Mouse (Mus musculus): ENCODE data around the gene Sf3b3.
"Not testable (repeated sequence)": the region's sequence is repeated elsewhere in the genome, so short reads cannot be mapped to it uniquely, and the experiment has no call there.

Gene Sf3b3

GRCm38 (mm10) chr8:110808495-110809472, 37.8 kb downstream of the Sf3b3 start:
- no peak for DNase-seq (ENCODE audit: low read depth, low spot score)

- no peak for DNase-seq (ENCODE audit: low read depth, low spot score)
Observed at GRCm38 (mm10) chr8:110806146-110806545, 40.4 kb downstream of the Sf3b3 start.

DNA sequence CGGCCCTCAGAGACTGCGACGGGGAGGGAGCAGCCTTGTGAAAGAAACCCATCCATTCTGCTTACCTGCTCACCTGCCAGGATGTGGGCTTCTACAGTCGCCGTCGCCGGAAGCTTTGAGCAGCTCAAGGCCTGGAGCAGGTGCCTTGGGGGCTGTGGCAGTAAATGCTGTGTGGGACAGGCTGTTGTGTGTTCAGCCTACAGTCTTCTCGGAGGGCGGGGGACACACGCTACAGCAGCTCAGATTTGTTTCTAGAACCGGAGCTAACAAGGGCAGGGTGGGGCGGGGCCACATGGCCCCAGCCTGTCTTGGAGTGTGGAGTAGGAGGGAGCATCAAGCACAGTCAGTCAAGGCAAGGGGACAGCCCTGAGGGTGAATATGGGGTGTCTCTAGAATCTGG, 40.9 kb downstream of the Sf3b3 start, which contains the start of gene Il34:
Gene Il34, minus strand, starts transcription at position 256 of the 400 bp plus-strand sequence.
- DNase-seq (ENCODE audit: low read depth, low spot score) = peak; percentile 56

DNA sequence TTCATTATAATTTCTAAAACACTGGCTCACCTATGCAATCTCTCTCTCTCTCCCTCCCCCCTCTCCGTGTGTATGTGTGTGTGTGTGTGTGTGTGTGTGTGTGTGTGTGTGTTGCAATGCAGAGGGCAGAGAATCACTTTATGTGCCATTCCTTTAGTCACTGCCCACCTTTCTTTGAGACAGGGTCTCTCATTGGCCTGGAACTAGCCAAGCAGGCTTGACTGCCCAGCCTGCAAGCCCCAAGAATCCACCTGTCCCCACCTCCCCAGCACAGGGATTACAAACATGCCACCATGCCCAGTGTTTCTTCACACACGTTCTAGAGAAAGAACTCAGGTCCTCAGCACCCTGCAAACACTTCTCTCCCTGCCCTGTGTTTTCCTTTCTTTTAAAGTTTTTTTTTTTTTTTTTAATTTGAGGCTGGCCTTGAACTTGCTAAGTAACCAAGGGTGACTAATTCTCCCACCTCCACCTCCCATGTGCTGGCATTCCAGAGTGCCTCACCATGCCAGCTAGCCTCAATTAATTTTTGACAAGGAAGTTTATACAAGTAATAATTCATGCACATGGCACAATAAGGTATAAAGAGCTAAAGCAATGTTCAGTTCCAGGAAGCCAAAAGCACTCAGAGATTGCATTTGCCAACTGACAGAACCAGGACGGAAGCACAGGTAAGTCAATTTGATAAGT, 41.6 kb downstream of the Sf3b3 start:
- DNase-seq (ENCODE audit: low read depth, low spot score) = no peak

DNA sequence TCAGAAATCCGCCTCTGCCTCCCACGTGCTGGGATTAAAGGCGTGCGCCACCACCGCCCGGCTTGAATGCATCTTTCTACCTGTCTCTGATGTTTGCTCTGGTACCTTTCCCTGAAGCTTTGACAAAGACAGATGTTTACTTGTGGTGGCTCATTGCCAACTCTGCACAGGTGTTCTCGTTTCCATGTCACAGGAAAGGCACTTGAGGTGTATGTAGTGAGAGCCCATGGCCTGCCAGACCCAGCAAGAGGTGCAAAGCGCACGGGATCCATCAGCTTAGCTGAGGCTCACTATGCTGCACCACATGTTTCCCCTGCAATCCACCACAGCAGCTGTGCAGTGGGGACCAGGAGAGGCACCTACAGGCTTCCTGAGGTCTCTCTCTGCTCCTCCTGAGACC, 42.7 kb downstream of the Sf3b3 start:
- no peak for DNase-seq (ENCODE audit: low read depth, low spot score)

DNA sequence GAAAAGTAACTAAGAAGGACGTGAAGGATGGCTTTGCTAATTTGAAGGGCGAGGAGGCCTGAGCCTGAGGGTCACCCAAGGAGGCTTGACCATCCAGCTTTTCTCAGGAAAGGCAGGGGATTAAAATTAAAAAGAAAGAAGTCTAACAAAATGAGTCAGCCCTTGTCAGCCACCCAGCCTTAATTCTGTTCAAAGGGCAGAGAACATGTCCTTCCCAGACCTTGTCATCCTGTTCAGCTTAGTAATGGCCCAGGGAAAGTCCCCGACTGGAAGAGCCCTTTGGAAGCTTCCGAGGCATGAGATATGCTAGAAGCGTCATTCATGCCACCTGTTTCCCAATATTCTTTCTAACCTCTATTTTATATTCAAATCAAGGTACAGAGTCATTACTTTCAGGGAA, 43.6 kb downstream of the Sf3b3 start:
- DNase-seq (ENCODE audit: low read depth, low spot score) = no peak

DNA sequence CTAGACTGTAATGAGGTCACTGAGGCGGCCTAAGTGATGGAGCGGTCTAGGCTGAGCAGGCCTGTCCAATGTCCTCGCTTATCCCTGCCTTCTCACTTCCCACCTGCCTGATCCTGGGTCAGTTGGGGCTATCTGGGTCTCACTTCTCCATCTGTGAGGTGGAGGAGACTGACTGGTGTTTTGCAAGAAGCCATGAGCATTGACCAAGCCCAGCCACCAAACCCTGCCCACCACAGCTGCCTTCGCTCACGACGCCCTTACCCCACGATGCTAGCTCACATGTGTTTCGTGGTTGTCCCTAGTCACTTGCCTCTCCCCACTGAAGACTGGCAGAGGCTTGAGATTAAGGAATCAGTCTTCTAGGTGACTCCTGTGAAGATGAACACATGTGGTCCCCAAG, 49.5 kb downstream of the Sf3b3 start:
- DNase-seq (ENCODE audit: low read depth, low spot score) = no peak

GRCm38 (mm10) chr8:110794363-110794965, 52.1 kb downstream of the Sf3b3 start:
- DNase-seq (ENCODE audit: low read depth, low spot score) = no peak

DNA sequence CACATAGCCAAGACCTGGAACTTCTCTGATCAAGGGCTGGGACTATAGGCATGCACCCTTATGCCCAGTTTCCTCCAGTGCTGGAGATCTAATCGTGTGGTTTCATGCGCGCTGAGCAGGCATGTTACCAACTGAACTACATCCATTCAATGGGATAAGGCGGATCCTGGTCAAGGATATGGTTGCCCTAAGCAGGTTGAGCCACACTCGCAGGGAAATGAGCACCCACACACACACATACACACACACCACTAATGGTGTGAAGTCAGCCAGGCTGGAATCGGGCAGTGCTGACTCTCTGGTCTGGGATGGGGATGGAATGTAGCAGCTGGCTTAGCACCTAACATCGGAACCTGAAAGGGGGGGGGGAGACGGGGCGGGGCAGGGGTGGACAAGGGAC, 52.7 kb downstream of the Sf3b3 start:
- no peak for DNase-seq (ENCODE audit: low read depth, low spot score)

DNA sequence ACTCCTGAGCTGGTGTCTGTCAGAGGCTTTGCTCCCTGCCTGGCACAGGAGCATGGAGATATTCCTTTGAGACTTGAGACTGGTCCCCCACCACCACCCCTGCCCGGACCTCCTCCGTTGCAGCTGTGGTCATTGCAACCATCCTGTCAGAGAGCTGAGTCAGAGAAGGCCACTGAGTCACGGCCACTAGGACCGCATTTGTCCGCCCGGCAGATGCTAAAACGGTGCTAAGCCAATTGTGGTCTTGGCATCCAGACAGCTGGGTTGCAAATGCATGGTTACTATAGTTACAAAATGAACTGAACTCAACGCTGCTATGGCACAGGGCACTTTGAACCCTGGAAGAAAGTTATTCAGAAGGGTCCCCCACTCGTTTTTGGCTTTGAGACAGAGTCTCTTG, 53.1 kb downstream of the Sf3b3 start:
- DNase-seq (ENCODE audit: low read depth, low spot score) = no peak

GRCm38 (mm10) chr8:110792574-110793200, 53.9 kb downstream of the Sf3b3 start:
- DNase-seq (ENCODE audit: low read depth, low spot score) = no peak

DNA sequence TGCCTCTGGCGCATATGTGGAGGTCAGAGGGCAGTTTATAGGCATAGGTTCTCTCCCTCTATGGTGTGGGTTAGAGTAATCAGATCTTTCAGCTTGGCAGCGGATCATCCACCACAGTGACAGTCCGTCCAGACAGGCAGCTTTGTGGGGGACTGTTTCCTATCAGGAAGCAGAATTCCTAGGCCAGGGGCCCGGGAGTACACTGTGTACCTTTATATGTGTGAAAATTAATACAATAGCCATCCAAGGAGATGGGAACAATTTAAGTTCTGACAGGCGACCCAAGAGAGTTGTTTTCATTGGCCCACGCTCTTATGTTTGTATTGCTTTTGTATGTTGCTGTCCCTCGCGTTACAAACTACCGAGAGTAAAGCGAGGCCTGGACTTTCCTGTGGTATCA, 55.4 kb downstream of the Sf3b3 start:
- DNase-seq (ENCODE audit: low read depth, low spot score) = no peak

- DNase-seq (ENCODE audit: low read depth, low spot score) = no peak
Observed at GRCm38 (mm10) chr8:110790270-110790669, 56.3 kb downstream of the Sf3b3 start.

GRCm38 (mm10) chr8:110789571-110789970, 57.0 kb downstream of the Sf3b3 start:
- no peak for DNase-seq (ENCODE audit: low read depth, low spot score)

DNA sequence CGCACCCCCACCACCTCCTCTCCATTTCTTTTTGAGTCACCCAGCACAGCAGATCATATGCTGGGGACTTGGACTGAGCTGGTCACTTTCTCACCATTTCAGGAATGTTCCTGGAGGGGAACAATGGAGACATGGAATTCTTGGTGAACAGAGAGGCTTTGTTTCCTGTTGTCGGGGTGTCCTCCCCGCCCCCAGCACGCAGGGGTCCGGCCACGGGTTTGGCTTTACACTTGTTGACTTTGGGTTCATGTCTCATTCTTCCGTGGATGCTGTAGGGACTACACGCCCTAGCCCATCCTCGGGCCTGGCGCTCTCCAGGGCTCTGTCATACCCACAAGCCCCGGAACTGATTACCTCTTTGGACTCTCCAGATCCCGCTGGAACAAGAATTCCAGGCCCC, 57.6 kb downstream of the Sf3b3 start:
- DNase-seq (ENCODE audit: low read depth, low spot score) = no peak

DNA sequence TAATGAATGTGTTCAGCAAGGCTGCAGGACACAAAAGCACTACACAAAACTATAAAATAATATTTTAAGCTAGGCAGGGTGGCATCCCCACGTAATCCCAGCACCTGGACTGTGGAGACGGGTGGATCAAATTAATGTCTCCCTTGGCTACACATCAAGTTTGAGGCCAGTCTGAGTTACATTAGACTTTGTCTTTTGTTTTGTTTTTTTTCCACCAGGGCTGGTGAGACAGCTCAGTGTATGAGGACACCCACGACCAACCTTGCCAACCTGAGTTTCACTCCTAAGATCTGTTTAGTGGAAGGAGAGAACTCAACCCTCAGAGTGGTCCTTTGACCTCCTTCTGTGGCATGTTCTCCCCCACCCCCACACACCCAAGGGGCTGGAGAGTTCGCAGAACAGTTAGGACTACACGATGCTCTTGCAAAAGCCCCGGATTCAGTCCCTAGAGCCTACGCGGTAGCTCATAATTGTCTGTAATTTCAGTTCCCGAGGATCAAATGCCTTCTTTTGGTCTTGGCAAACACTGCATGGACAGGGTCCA, 59.1 kb downstream of the Sf3b3 start:
- DNase-seq (ENCODE audit: low read depth, low spot score) = no peak

GRCm38 (mm10) chr8:110786934-110787333, 59.7 kb downstream of the Sf3b3 start:
- DNase-seq (ENCODE audit: low read depth, low spot score) = no peak

DNA sequence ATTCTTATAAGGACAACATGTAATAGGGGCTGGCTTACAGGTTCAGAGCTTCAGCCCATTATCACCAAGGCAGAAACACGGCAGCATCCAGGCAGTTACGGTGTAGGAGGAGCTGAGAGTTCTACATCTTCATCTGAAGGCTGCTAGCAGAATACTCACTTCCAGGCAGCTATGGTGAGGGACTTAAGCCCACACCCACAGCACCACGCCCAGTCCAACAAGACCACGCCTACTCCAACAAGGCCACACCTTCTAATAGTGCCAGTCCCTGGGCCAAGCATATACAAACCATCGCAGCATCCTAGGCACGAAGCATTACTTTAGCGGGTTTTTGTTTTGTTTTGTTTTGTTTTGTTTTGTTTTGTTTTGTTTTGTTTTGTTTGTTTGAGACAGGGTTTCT, 60.1 kb downstream of the Sf3b3 start:
- not testable (repeated sequence) for DNase-seq (ENCODE audit: low read depth, low spot score)

GRCm38 (mm10) chr8:110785366-110785765, 61.2 kb downstream of the Sf3b3 start:
- DNase-seq (ENCODE audit: low read depth, low spot score) = no peak

- DNase-seq (ENCODE audit: low read depth, low spot score) = no peak
Observed at GRCm38 (mm10) chr8:110779924-110780718, 66.5 kb downstream of the Sf3b3 start.

GRCm38 (mm10) chr8:110776335-110776734, 70.3 kb downstream of the Sf3b3 start:
- DNase-seq (ENCODE audit: low read depth, low spot score) = no peak
